Mouse (Mus musculus): Measurements from ENCODE around the gene Slc25a22. TPM values are rescaled to one million over a fixed set of nuclear protein-coding genes. Genes with fewer than 3 reads are reported as not detected.

Gene Slc25a22
- polyA plus RNA-seq, 1 experiment: 51.0 TPM

DNA sequence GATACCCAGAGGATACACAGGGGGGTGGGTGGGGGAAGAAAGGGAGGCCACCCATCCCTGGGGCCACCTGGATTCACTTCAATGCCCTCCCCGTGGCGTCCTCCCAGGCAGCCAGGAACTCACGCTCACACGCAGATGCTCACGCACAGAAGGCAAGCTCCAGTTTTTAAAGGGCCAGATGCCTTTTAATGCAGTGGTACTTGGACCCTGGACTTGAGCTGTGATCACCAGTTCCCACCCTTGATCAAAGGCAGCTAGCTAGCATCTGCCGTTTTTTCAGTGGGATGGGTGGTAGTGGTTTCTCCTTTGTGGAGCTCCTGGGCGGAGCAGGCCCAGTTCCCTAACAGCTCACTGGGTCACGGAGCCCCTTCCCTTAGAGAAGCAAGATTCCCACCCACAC, 3.2 kb downstream of the Slc25a22 start:
- TF ChIP-seq POLR2A (IDR thresholded peaks at IDR 0.05; ENCODE audit: low read depth, low read length): no peak
- no peak for TF ChIP-seq CTCF (conservative IDR thresholded peaks at IDR 0.05; ENCODE audit: insufficient read depth, insufficient read length, low read depth, low read length)
- no peaks in the 10 kb centered on the region for H3K36me3 ChIP-seq (ENCODE audit: control insufficient read depth, insufficient read depth, low read length)
- H3K4me3 ChIP-seq (ENCODE audit: insufficient read depth, low read depth, low read length): peak overlapping the region; percentile 60; the same call in 1 of the 2 replicates
- H3K27me3 ChIP-seq (replicated peaks; ENCODE audit: control insufficient read depth, insufficient read depth, low read length): no peaks in the 10 kb centered on the region
- peaks cover 36% of the 10 kb centered on the region for H3K4me1 ChIP-seq (ENCODE audit: control insufficient read depth, insufficient read depth, low read length)
- WGBS: 21% methylated on average over 8 of the region's 8 CpGs
- no peak overlapping the region for H3K27ac ChIP-seq (ENCODE audit: insufficient read depth, low read depth, low read length)
- peak; percentile 56 for DNase-seq

DNA sequence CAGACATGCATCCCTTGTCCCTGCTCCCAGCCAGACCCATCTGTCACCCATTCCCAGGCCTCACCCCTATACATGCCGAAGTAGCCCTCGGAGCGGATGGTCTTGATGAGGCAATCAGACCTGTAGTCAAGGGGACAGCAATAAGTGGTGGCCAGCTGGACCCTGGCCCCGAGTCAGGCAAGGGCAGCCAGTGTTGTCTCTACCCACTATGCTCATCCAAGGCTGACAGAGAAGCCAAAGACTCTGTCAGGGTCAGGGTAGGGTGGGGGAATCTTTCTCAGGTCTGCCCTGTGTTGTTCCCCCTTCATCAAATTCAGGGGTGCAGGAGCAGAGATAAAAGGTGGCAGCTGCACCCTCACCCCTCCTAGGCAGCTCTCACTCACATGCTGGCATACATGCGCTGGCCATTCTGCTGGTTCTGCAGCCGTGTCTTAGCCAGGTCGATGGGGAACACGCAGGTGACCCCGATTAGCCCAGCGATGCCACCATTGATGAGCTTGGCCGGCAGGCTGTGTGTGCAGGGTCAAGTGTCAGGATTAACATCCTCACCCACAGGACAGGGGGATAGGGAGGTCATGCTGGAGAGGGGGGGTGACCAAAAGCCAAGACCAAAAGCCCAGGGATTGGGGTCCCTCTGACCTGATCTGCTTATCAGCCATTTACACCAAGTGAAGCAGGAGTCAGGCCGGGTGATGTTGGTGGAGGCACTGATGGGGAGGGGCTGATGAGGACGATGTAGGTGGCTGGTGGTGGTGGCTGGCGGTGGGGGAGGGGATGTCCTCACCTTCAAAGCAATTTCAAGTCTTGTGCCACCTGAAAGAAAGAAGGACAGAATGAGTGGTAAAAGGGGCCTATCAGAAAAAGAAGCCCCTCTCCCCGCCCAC, 3.9 kb downstream of the Slc25a22 start:
- Histone ChIP-seq H3K4me3 (ENCODE audit: insufficient read depth, low read depth, low read length) (0 out of 2 replicates have a peak overlapping the region, but pooled peaks have one; percentile 60), H3K27me3 (replicated peaks; ENCODE audit: control insufficient read depth, insufficient read depth, low read length) (no peaks in the 10 kb centered on the region), H3K4me1 (ENCODE audit: control insufficient read depth, insufficient read depth, low read length) (peaks cover 36% of the 10 kb centered on the region), H3K36me3 (ENCODE audit: control insufficient read depth, insufficient read depth, low read length) (no peaks in the 10 kb centered on the region), H3K27ac (ENCODE audit: insufficient read depth, low read depth, low read length) (no peak overlapping the region)
- no peak for DNase-seq
- 79% methylated on average over 15 of the region's 15 CpGs for whole genome bisulfite sequencing
- no peak for TF ChIP-seq POLR2A (IDR thresholded peaks at IDR 0.05; ENCODE audit: low read depth, low read length)
- no peak for TF ChIP-seq CTCF (conservative IDR thresholded peaks at IDR 0.05; ENCODE audit: insufficient read depth, insufficient read length, low read depth, low read length)

GRCm38 (mm10) chr7:141432741-141433516, 4.8 kb downstream of the Slc25a22 start:
- Histone ChIP-seq H3K36me3 (ENCODE audit: control insufficient read depth, insufficient read depth, low read length) (no peaks in the 10 kb centered on the region), H3K27me3 (replicated peaks; ENCODE audit: control insufficient read depth, insufficient read depth, low read length) (no peaks in the 10 kb centered on the region), H3K4me1 (ENCODE audit: control insufficient read depth, insufficient read depth, low read length) (peaks cover 36% of the 10 kb centered on the region), H3K4me3 (ENCODE audit: insufficient read depth, low read depth, low read length) (no peak overlapping the region), H3K27ac (ENCODE audit: insufficient read depth, low read depth, low read length) (no peak overlapping the region)
- no peak; the same call in 1 of the 2 replicates for TF ChIP-seq CTCF (conservative IDR thresholded peaks at IDR 0.05; ENCODE audit: insufficient read depth, insufficient read length, low read depth, low read length)
- DNase-seq: peak; percentile 80
- WGBS: 50% methylated on average over 6 of the region's 6 CpGs

DNA sequence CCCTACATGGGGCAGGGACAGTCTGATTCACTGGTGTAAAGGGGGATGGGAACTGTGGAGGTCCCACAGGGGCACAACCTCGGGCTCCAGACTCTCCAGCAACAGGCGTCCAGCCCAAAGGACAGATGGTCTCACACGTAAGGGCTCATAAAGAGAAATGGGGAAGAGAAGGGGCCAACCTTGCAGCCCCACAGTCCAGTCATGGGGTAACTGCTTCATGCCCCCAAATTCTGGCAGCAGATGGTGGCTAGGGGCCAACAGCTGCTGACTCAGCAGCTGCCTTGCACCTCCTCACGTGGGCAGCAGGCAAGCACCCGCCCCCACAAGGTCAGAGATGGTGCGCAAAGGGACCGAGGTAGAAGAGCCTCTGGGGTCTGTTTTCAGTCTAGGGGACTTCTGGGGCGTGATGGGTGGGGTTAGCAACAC, 5.5 kb downstream of the Slc25a22 start:
- 64% methylated on average over 8 of the region's 8 CpGs for WGBS
- Histone ChIP-seq H3K4me1 (ENCODE audit: control insufficient read depth, insufficient read depth, low read length) (peaks cover 36% of the 10 kb centered on the region), H3K27ac (ENCODE audit: insufficient read depth, low read depth, low read length) (no peak overlapping the region), H3K36me3 (ENCODE audit: control insufficient read depth, insufficient read depth, low read length) (no peaks in the 10 kb centered on the region), H3K27me3 (replicated peaks; ENCODE audit: control insufficient read depth, insufficient read depth, low read length) (no peaks in the 10 kb centered on the region), H3K4me3 (ENCODE audit: insufficient read depth, low read depth, low read length) (no peak overlapping the region)
- peak; percentile 49 for DNase-seq
- TF ChIP-seq POLR2A (IDR thresholded peaks at IDR 0.05; ENCODE audit: low read depth, low read length) (no peak), CTCF (conservative IDR thresholded peaks at IDR 0.05; ENCODE audit: insufficient read depth, insufficient read length, low read depth, low read length) (no peak)

GRCm38 (mm10) chr7:141431434-141432185, 6.1 kb downstream of the Slc25a22 start:
- DNase-seq: no peak
- no peak for TF ChIP-seq POLR2A (IDR thresholded peaks at IDR 0.05; ENCODE audit: low read depth, low read length)
- TF ChIP-seq CTCF (conservative IDR thresholded peaks at IDR 0.05; ENCODE audit: insufficient read depth, insufficient read length, low read depth, low read length): no peak
- Histone ChIP-seq H3K27ac (ENCODE audit: insufficient read depth, low read depth, low read length) (no peak overlapping the region), H3K4me1 (ENCODE audit: control insufficient read depth, insufficient read depth, low read length) (peaks cover 31% of the 10 kb centered on the region), H3K27me3 (replicated peaks; ENCODE audit: control insufficient read depth, insufficient read depth, low read length) (no peaks in the 10 kb centered on the region), H3K4me3 (ENCODE audit: insufficient read depth, low read depth, low read length) (no peak overlapping the region), H3K36me3 (ENCODE audit: control insufficient read depth, insufficient read depth, low read length) (no peaks in the 10 kb centered on the region)
- WGBS: 95% methylated on average over 19 of the region's 19 CpGs

GRCm38 (mm10) chr7:141430585-141431240, 7.0 kb downstream of the Slc25a22 start:
- Histone ChIP-seq H3K4me3 (ENCODE audit: insufficient read depth, low read depth, low read length) (no peak overlapping the region), H3K27me3 (replicated peaks; ENCODE audit: control insufficient read depth, insufficient read depth, low read length) (no peaks in the 10 kb centered on the region), H3K36me3 (ENCODE audit: control insufficient read depth, insufficient read depth, low read length) (no peaks in the 10 kb centered on the region), H3K27ac (ENCODE audit: insufficient read depth, low read depth, low read length) (no peak overlapping the region), H3K4me1 (ENCODE audit: control insufficient read depth, insufficient read depth, low read length) (peaks cover 22% of the 10 kb centered on the region)
- no peak for DNase-seq
- TF ChIP-seq CTCF (conservative IDR thresholded peaks at IDR 0.05; ENCODE audit: insufficient read depth, insufficient read length, low read depth, low read length): no peak
- no peak for TF ChIP-seq POLR2A (IDR thresholded peaks at IDR 0.05; ENCODE audit: low read depth, low read length)
- WGBS: 95% methylated on average over 9 of the region's 9 CpGs

Data from kidney, adult 2 months (tissue).